Mouse (Mus musculus) brain, embryonic 18.5 days (tissue): ENCODE data around the gene Pde3b.
"Not testable (repeated sequence)": the region's sequence is repeated elsewhere in the genome, so short reads cannot be mapped to it uniquely, and the experiment has no call there.

Experiments used
- DNase-seq: peaks from one replicate; pipeline ENCODE4 v3.0.0-alpha.2; 2012; ENCODE audit warnings: low read depth, low spot score

Pde3b gene

GRCm38 (mm10) chr7:114414421-114415335 lies at the start of gene Pde3b:
Gene Pde3b, plus strand, starts transcription at chr7:114415281.
- DNase-seq = peak; percentile 16

- DNase-seq = no peak
Measured at GRCm38 (mm10) chr7:114402130-114402529, 13.0 kb upstream of the Pde3b start.

- peak; percentile 12 for DNase-seq
Measured at GRCm38 (mm10) chr7:114415336-114416020, 397 bp downstream of the Pde3b start.

GRCm38 (mm10) chr7:114416021-114416845 lies 1.2 kb downstream of the Pde3b start:
- DNase-seq = peak; percentile 3

DNA sequence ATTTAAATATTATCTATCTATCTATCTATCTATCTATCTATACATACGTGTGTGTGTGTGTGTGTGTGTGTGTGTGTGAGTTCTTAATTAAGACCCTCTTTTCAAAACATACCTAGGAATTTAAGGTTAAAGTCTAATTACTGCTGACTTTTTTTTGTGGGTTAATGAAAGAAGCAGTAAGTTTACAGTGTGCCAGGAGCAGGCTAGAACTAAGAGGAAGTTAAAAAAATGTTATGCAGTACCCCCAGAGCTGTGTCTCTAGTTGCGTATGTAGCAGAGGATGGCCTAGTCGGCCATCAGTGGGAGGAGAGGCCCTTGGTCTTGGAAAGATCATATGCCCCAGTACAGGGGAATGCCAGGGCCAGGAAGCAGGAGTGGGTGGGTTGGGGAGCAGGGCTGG lies 4.2 kb downstream of the Pde3b start:
- not testable (repeated sequence) for DNase-seq

- no peak for DNase-seq
Measured at GRCm38 (mm10) chr7:114420918-114421317, 5.8 kb downstream of the Pde3b start.

DNA sequence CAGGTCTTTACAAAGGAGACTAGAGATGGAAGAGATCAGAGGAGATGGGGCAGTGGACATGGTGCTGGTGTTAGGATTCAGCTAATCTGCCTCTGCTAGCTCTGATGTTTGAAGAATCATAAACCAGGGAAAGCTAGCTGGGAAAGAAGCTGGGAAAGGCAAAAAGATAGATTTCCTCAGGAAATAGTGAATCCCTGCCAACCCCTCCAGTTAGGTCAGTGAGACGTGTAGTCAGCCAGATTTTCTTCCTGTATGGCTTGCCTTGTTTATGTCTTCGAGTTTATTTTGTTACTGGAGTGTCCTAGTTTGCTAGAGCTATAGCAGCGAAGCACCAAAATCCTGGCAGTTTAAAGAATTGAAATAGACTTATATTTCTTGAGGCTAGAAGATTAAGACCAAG lies 7.1 kb downstream of the Pde3b start:
- no peak for DNase-seq

DNA sequence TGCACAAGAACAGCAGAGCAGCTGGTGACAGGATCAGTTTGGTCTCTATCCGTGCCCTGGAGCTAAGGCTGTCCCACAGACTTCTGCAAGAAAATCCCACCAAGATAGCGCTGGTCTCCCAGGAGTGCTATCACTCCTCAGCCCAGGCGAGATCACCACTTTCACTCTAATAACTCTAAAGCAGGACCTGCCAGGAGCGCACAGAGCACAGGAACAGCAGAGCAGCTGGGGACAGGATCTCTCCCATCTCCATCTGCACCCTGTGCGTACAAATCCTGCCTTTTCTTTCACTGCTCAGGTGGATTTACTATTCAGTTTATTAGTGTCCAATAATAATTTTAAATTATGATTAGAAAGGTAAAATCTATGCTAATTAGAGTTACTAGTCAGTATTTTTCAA lies 14.7 kb downstream of the Pde3b start:
- DNase-seq = no peak

DNA sequence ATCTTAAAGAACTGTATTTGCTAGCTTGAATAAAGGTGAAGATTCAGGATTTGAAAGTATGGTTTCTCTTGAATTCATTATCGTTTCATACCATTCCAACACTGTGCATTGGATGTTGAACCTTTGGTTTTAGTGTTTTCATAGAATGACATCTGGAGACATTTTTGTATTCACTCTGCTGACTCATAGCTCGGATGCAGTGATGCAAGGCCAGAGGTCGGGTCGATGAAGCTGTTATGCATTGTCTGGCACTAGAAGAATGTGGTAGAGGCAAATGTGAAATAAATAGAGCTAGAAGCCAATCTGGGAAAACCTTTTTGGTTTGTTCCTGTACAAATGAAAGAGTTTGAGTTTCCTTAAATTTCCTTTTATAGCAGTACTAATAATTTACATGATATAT lies 16.9 kb downstream of the Pde3b start:
- DNase-seq = no peak

DNA sequence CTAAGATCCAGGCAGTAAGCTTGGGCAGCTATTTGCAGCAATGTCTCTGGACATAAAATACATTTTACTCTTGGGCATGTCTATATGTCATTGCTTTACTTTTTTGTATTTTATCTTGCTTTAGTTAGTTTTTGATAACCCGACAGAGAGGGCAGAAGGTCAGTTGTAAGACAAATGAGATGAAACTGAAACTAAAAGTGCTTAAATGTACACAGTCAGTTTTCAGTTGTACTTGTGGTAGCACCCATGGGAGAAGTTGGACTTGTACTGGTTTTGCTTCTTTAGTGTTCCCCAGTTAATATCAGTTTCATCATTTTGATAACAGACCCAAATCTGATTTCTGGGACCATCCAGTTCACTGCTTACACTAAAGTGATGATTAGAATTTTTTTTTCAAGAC lies 24.6 kb downstream of the Pde3b start:
- DNase-seq = no peak

DNA sequence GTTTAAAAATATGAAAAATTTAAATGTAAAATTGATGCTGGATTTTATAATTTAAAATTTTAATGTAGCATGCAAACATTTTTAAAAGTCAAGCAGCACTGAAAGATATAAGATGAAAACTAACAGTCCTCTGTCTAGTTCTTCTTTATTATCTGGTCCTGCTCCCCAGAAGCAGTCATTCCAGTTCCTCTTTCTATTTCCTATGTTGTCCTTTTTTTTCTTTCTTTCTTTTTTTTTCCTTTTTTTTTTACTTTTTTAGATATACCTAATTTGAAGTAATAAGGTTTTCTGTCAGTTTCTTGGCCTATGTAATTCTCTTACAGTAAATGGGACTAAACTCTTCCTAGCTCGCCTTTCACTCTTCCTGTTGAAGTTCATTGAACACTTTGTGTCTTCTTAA lies 25.4 kb downstream of the Pde3b start:
- DNase-seq = no peak

GRCm38 (mm10) chr7:114452876-114453275 lies 37.8 kb downstream of the Pde3b start:
- no peak for DNase-seq

DNA sequence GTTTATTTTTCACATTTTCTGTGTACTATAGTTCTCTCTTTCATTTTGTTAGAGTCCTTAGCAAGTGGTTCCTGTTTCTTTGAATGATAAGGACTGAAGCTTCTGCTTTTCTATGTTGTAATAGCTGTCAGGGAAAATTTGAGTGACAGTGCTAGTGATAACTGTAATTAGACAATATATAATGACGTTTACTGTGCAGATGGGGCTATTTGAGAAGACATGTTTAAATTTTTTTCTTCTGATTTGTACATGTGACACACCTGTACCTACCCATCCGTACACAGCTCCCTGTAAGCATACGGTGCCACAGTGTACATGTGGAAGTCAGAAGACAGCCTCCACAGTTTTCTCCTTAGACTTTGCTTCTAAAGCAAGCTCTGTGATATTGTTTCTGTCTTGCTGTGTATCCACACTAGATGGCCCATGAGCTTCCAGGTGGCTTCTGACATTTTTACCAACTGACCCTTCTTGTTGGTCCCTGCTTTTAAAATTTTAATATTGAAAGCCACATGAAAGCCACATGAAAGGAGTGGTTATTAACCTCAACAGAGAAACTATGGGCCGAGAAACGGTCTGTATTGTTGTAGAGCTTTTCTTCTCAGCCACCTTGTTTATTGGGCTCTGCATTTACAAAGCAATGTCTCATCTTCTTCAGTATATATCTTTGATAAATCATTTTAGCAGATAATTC lies 38.4 kb downstream of the Pde3b start:
- DNase-seq = no peak

DNA sequence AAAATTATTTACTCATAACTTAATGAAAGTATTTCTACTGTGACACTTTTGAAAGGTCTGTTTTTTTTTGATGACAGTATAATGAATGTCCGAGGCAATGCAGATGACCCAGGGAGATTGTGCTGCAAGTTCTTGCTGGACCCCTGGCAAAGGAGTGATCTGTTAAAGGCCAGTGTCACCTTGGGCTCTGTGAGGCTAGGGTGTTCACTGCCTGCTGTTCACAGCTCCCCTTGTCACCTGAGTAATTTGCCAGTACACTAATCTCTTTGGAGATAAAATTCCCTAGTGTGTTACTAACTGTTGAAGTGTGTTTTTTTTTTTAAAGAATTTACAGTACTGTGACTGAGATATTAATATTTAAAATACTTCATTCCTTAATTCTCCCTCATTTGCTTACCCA lies 39.8 kb downstream of the Pde3b start:
- no peak for DNase-seq

DNA sequence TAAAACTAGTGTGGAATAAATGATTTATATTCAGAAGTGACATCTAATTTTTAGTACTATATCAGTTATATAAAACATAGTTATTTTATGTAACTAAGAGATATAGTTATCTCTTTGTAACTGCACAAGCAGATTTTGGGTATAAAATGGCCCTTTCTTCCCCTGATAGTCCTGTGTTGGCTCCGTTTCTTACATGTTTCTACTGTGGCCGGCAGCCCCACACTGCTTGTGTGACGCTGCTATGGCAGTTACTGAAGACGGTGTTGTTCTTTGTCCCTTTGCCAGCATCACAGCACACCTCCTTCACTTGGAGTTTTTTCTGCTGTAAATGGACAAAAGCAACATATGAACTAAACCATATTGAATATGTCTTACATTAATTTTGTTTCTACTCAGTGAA lies 41.8 kb downstream of the Pde3b start:
- no peak for DNase-seq

GRCm38 (mm10) chr7:114459909-114460308 lies 44.8 kb downstream of the Pde3b start:
- no peak for DNase-seq

DNA sequence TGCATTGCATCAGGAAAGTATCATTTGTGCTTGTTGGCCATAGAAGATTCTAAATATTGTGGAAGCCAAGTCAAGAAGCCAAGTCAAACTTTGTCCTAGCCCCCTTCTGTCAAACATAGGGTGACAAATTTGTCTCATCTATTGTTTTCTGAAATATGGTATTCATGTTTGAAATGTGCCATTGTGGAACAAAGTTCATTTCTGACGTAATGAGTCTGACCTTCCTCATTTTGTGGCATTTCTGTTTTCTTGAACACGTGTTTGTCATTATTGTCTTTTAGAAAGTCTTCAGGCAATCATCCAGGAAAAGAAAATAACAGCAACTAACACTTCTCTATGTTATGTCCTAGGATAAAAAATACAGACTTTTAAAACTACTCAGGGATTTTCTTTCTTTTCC lies 46.6 kb downstream of the Pde3b start:
- no peak for DNase-seq

DNA sequence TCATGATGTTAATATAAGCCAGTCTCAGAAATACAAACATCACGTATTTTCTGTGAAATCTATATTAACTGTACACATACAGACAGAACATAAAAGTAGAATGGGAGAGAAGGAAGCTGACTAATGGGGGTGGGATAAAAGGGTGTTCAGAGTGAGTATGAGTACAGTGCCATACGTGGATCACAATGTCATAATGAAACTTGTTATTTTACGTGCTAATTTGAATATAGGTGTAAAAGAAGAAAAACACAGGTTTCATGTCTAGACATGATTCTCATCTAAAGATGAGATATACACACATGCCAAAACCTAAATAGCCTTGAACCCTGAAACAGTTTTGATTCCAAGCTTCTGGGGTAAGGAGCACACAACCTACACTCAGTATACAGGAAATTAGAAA lies 51.3 kb downstream of the Pde3b start:
- DNase-seq = no peak

DNA sequence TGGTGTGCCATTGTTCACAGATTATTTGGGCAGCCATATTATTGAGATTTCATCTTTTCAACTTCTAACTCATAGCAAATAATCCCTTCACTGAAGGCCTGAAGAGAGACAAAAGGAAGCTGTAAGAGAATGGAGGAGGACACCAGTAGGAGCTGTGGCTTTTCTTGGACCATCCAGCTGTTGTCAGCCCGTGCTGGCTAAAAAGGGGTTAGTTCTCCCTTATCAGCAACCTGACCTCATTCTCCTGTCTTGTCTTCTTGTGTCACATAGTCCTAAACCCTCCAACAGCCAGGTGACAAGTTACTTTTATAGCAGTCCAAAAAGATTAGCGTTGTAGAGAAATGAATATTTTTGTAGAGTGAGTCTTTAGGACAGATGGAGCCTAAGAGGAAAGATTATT lies 57.4 kb downstream of the Pde3b start:
- no peak for DNase-seq

DNA sequence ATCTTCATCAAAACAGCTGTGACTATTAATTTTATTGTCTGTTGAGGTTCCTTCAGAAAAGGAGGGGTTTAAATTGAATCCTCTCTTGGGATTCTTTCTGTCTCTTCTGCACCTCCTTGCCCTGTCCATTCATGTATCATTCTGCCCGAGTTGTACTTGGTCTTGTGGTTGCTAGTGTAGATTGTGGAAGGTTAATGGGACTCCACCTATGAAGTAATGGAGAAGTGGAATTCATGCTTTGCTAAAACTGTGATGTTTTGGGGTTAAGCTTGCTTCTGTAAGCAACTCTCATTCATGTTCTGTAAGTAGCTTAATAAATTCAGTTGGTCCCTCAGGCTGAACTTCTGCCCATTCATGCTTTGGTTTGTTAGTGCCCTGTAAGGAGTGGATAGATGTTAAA lies 59.8 kb downstream of the Pde3b start:
- no peak for DNase-seq

- no peak for DNase-seq
Measured at GRCm38 (mm10) chr7:114477884-114478283, 62.8 kb downstream of the Pde3b start.

GRCm38 (mm10) chr7:114478901-114479300 lies 63.8 kb downstream of the Pde3b start:
- no peak for DNase-seq
